Mouse (Mus musculus) forelimb bud, embryonic 11.5 days (tissue): ENCODE measurements around the gene Iyd.
A peak's percentile ranks its signal among the peaks of the same experiment; 100 is the strongest.

Experiments used
- DNase-seq: peaks from one replicate; pipeline ENCODE4 v3.0.0-alpha.2; 2012; ENCODE audit warnings: low read depth, low spot score

Iyd gene

DNA sequence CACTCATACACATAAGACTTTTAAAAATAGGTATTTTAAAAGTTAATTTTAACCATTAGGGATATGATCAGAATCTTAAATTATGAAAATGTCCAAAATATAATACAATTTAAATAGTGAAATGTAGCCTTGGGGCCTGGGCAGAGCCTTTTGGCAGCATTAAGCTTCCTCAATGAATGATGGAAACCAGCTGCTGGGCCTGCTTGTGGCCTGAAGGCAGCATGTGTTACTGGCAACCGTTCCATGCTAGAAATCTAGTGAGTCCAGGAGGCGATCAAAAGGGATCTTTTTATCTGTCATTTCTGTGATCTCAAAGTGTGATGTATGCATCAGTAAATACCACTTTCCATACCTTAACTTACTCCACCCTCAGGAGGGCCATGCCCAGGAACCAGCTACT lies 9.3 kb downstream of the Iyd start:
- no peak for DNase-seq

DNA sequence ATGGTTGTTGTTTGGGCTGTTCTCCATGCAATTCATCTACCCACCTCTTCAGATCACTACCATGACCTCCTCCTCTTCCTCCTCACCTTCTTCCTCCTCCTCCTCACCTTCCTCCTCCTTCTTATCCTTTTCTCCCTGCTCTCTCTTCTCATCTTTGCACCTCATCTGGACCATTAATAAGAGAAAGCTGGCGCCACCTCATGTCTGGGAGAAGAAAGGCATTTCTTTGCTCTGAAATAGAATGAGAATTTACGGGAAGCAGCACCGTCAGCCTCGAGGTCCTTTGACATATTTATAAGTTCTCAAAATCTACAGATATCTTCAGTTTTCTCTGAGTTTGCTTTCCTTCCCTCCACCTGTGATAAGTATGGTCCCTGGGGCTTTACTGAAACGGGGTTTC lies 15.1 kb downstream of the Iyd start:
- DNase-seq: no peak

DNA sequence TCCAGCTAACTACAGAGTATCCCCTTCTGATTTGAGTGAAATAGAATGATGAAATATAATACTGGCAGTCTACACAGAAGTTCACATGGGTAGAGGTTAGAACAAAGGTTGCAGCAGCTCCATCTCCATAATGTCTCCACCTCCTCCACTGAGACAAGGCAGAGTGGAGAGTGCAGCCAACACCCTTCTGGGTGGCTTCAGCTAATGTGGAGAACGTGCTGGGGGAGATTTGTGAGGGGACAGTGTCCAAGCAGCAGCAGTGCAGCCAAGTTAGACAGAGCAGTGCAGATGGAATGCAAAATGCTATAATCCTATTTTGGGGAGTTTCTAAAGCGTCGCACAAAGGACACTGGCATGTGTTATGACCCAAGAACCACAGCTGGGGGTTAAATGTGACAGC lies 16.5 kb downstream of the Iyd start:
- DNase-seq: no peak

DNA sequence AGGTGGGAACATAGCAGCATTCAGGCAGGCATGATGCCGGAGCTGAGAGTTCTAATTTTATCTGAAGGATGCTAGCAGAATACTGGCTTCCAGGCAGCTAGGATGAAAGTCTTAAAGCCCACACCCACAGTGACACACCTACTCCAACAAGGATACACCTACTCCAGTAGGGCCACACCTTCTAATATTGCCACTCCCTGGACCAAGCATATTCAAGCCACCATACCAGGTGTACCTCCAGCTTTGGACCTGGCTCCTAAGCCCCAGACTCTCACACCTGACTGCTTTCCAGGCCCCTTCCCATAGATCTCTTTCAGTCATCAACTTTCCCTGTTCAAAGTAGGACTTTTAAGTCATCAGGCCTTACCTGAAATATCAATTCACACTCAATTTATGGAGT lies 19.1 kb downstream of the Iyd start:
- DNase-seq: no peak

DNA sequence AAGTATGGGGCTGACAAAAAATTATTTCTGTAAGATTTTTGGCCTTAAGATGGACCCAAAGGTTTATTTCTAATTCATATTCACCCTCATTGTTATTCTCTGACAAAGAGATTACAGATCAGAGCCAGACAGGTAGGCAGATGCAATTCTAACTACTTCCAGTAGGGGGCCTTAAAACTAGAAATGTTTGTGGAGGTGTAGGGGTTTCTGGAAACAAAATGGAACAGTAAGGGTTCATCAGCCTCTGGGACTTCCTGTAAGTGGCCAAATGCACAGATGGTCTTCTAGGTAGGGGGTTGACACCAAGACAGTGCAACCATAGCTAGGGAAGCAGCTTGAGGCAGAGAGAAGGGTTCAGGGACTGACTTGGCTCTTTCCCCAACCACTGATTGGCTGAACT lies 22.1 kb downstream of the Iyd start:
- no peak for DNase-seq

DNA sequence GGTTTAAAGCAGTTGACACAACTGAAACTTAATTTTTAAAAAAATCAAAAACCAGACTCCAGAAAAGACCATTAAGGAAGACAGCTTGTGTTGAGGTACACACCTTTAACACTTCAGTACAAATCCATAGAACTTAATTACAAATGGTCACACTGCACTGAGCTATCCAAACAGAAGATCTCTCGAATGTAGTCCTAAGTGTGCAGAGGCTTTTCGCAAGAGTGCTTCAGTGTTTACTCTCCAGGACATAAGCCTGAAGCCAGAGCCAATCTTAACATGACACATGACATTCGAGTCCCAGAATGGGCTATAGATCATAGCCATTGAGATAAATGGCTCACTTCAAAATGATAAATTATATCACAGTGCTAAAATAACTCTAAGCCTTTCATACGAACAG lies 25.1 kb downstream of the Iyd start:
- DNase-seq: no peak

DNA sequence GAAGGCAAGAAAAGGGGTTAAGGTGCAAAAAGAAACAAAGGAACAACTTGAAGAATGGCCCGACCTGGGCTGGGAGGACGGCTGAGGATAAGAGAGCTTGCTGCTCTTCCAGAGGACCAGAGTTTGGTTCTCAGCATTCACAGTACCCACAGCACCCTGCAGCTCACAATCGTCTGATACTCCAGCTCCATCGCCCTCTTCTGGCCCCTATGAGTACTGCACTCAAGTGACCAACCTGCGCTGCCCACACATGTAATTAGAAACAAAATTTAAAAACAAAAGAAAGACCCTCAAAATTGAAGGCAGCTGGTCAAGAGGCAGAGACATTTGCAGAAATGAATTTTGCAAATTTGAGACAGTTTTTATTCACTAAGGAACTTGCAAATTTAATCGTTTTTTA lies 27.8 kb downstream of the Iyd start:
- no peak for DNase-seq

DNA sequence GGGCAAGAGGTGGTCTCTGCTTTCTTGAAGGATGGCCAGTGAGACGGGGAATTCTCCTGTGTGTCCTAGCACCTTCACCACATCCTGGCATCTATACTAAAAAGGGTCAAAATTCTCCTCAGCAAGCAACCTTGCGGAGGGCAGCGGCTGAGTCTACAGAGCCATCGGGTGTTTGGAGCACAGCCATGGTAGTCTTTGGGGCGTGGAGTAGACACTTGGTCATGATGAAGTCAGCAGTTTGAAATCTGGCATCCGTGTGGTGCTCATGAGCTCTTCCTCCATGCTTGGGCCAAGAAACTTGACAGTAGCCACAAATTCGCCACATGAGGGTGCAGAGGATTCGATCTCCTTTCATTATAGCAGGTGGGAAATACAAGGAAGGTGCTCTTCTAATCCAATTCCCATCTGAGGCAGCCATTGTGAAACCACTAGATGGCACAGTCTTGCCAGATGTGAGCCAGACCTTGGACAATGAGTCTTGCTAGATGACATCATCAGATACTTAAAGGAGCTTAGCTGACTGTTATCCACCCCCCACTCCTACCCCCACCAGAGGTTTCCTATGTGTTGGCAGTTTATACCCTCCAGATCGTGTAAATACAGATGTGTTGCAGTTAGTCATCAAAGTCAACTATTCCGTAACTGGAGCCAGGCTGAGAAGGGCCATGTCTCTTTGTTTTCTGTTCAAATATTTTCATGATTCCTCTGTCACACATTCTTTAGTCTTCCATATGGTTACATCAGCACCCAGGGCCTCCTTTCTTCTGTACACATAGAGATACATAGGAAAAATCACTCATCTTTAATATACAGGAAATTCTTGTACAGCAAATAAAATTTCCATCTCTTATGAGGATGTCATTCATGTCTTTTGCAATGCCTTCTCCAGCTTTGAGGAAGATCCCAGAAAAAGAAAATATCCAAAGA lies 32.9 kb downstream of the Iyd start:
- peak; percentile 54 for DNase-seq

DNA sequence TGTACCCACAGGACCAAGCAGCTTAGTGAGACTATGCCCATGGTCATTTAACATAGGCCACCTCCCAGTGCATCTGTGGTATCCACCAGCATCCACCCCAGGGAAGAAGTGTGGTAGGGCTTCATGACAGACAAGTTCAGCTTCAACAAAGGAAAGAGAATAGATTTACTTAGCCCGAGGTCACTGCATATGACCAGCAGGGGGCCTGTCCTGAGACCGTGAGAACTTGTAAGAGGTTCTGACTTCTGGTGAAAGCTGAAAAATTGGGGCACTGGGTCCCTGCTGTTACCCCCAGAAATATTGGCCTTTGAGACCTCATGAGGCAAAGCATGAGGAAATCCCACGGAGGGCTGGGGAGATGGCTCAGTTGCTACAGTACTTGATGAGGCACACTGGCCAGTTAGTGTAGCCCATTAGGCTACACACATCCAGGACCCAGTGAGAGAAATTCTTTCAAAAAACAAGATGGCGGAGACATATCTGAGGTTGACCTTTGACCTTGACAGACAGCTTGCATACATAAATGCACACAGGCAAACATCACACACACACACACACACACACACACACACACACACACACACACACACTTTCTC lies 34.0 kb downstream of the Iyd start:
- peak; percentile 30 for DNase-seq

DNA sequence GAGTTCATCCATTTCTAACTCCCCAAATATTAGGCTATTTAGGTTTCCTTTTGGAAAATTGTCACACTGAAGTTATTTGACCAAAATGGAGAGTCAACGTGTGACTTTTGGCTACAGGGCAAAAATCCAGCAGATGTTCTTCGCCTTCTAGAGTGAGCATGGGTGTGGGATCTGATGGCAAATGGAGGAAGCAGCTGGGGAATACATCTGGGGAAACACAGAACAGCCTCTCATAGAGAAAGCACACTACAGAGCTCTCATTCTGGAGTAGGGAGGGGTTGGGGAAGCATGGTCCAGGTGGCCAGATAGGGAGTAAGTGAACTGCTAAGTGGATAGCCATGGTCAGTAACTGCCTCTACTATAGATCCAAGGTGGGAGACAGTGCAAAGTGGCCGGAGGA lies 50.6 kb downstream of the Iyd start:
- DNase-seq: no peak

DNA sequence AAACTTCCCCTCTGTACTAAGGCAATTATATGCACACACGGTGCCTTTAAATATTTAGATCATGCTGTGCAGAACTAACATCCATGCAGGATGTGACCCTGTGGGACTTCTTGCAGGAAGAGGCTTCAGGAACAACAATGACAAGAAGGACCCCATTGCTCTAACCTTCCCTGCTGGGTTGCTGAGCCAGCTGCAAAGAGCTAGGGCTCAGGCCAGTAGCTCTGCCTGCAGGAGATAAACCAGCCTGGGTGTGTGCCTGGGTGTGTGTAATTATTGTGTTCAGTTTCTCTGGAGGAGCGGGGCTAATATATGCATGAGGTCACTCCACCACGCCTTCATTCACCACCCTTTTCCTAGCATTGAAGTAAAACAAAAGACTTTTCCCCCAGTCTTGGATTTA lies 51.8 kb downstream of the Iyd start:
- no peak for DNase-seq

DNA sequence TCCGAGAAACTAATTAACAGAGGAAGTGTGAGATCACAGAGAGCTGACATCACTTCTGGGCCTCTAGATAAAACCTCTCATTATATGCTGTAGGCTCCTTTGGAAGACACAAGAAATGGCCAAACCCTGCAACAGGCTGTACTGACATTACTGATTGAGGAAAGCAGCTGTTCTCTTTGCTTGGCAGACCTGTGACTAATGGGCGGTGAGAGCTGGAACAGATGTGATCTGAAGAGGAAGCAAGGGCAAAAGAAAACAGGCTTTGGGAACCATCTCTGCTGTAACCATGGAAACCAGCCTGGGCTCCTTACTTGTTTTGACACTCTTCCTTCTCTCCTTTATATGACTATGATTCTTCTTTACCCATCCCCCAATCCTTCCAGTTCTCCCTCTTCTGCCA lies 56.7 kb downstream of the Iyd start:
- peak; percentile 20 for DNase-seq

DNA sequence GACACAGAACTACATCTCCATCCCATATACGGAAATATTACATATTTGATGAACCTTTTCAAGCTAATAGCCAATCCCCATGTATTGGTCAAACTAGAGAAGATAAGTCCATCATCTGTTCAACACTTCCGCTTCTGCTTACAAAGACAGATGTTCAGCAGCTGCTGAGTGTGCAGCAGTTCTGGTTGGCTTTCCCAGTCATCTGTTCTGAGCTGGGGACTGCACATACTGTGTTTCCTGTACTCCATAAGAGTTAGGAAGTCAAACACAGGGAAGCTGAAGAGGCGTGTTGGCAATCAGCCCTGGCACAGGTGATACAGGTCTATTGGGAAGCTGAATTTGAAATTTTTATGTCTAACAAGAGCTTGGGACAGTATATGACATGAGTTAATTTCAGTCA lies 57.7 kb downstream of the Iyd start:
- no peak for DNase-seq
